Mouse (Mus musculus): ENCODE measurements around the gene Rprd1b.

GRCm38 (mm10) chr2:158078971-158079370 lies 50.7 kb downstream of the Rprd1b start:
- no peak for TF ChIP-seq CTCF (IDR thresholded peaks at IDR 0.05; ENCODE audit: low read depth)
- no peak for TF ChIP-seq EP300 (IDR thresholded peaks at IDR 0.05; ENCODE audit: low read depth)
